Mouse (Mus musculus): ENCODE measurements around the gene Slc9a5.

DNA sequence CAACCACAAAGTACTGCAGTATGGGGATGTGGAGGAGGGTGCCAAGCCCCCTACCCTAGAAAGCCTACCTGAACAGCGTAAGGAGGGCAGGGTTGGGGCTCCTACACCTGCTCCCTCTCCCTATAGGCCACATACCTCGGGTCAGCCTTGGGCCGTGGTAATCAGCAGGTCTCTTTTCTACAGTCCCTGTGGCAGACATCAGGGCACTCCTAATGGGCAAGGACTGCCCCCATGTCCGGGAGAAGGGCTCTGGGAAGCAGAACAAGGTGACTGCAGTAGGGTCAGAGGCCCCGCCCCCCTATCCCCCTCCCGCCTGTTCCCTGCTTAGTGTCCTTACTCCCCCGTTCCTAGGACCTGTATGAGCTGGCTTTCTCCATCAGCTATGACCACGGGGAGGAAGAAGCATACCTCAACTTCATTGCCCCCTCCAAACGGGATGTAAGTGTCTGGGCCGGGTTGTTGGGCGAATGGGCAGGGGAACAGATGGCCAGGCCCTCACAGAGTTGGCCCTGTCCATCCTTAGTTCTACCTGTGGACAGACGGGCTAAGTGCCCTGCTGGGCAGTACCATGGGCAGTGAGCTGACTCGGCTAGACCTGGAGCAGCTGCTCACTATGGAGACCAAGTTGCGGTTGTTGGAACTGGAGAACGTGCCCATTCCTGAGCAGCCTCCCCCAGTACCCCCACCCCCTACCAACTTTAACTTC is 39.3 kb upstream of the Slc9a5 start:
- TF ChIP-seq POLR2A (IDR thresholded peaks at IDR 0.05; ENCODE audit: borderline replicate concordance, control insufficient read depth, low read depth, low read length) (no peak), CTCF (IDR thresholded peaks at IDR 0.05; ENCODE audit: control insufficient read depth, insufficient read depth, low read length) (no peak)
